Mouse (Mus musculus): Measurements from ENCODE around the gene Pabpn1l.
A peak's percentile ranks its signal among the peaks of the same experiment; 100 is the strongest.
"Not testable (repeated sequence)": the region's sequence is repeated elsewhere in the genome, so short reads cannot be mapped to it uniquely, and the experiment has no call there.

Gene Pabpn1l

GRCm38 (mm10) chr8:122646337-122646736 lies 23.8 kb upstream of the Pabpn1l start:
- DNase-seq: no peak

GRCm38 (mm10) chr8:122644175-122644954 lies 21.8 kb upstream of the Pabpn1l start:
- no peak for DNase-seq

- DNase-seq: no peak
These were observed 19.5 kb upstream of the Pabpn1l start for GRCm38 (mm10) chr8:122642071-122642470.

GRCm38 (mm10) chr8:122641406-122641805 lies 18.9 kb upstream of the Pabpn1l start:
- no peak for DNase-seq

DNA sequence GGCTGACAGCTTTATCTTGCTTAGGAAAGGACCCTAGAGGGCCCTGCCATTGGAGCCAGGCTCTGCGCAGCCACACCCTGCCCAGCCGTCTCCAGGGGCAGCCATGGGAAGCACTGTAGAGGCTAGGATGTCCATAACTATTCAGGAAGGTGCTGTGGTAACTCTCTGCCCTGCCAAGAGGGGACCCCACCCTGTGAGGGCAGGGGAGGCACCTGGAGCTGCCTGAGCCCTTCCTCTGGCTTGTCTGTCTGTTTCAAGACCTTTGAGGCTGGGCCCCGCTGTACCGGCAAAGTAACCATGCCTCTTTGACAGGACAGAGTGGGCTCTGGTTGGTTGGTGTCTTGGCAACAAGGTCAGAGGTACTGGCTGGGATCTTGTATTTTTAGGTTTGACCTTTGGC lies 18.3 kb upstream of the Pabpn1l start:
- DNase-seq: no peak

GRCm38 (mm10) chr8:122639521-122640248 lies 17.1 kb upstream of the Pabpn1l start:
- DNase-seq: no peak

GRCm38 (mm10) chr8:122638601-122639000 lies 16.1 kb upstream of the Pabpn1l start:
- no peak for DNase-seq

DNA sequence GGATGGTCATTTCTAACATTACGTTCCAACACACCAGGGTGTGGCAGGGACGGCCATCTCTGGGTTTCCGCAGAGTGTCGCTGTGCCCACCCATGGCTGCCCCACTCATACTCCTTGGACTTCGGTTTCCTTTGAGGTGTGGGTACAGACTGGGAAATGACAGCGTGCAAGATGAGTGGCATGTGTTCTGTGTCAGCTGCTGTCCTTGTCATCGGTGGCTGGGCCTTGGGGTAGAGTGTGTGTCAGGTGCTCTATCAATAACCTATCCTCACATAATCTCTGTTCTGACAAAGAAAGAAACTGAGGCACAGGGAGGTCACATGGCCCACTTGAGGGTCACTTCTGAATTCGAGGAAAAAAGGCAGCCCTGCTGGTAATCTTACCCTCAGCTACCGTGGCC lies 14.7 kb upstream of the Pabpn1l start:
- no peak for DNase-seq

DNA sequence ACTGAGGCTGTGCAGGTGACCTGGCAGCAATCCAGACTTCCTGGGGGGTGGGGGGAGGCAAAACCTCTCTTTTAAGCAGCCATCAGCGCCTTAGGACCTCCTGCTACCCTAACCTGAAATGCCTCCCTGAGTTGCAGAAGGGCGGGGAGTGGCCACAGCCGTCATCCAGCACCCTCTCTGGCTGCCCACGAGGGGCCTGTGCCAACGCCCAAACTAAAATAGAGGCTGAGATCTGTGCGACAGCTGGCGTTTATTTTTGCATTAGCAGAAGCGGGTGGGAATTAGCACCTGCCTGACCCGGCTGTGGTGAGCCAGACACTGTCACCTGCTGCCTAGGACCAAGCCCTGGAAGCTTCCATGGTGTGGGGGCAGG lies 14.2 kb upstream of the Pabpn1l start:
- no peak for DNase-seq

DNA sequence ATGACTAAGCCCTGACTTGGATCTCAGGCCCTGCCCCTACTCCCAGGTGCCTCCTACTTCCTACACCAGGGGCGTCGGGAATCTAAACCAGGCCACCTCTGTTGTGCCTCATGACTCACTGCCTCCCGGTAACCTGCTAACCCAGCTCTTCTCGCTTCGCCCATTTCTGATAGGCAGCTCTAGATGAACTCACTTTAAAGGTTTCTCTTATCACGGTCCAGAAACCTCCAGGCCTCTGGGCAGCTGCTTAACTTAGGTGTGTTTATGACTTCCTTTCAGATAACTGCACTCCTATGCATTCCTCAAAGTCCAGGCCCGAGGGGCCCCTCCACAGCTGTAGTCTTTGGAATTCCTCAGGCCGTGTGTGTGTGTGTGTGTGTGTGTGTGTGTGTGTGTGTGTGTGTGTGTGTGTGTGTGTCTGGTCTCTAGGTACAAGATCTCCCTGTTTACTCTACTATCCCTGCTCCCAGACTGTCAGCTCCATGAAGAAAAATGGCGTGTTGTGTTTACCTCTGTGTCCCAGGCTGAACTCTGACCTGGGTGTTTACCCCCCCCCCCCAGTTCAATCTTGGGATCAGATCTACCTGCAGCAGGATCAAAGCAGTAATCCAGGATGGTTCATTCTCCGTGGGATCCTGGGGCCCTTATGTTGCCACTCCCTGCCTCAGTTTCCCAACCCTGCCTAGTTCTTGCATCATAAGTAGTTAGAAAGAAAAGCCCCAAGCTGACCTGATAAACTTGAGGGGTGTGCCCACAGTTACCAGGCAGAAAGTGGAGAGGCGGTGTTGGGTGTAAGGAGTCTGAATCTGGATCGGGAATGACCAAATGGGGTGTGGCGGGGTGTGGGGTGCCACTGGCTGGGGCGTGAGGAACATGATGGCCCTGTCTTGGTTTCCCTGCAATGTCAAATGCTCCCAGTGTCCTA lies 13.6 kb upstream of the Pabpn1l start:
- no peak for DNase-seq

GRCm38 (mm10) chr8:122633205-122633604 lies 10.7 kb upstream of the Pabpn1l start:
- DNase-seq: no peak

- not testable (repeated sequence) for DNase-seq
These were observed 9.6 kb upstream of the Pabpn1l start for GRCm38 (mm10) chr8:122632134-122632533.

DNA sequence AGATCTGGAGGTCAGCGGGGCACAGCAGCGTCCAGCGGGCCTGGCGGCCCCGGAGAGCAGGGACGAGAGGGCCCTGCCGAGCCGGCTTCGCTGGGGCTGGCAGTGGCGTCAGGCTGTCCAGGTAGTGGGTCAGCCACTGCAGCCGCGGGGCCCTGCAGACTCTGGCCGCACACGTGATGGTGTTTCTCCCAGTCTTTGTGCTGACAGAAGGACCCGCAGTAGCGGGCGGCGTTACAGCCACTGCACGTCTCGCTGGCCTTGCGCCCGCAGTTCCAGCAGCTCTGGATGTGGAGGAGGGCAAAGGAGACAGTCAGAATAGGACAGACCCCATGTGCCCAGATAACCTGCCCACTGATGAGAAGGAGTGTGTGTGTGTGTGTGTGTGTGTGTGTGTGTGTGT lies 8.2 kb upstream of the Pabpn1l start:
- no peak for DNase-seq

DNA sequence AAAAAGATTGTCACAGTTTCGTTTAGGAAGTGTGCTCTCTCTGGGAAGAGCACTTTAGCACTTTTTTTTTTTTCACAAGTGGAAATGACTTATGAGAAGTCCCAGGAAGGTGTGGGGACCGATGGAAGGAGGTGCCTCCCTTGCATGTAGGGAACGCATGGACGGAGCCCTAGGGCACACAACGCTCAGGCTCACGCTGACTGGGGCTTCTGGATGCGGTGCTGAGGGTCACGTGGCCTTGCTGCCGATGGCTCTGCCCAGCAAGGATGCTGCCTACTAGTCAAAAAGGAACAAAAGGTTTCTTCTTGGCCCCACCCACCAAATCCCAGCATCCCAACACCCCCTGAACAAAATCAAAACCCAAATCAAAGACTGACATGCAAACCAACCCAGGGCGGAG lies 6.8 kb upstream of the Pabpn1l start:
- DNase-seq: no peak

GRCm38 (mm10) chr8:122626896-122627295 lies 4.4 kb upstream of the Pabpn1l start:
- no peak for DNase-seq

- no peak for DNase-seq
These were observed 3.3 kb upstream of the Pabpn1l start for GRCm38 (mm10) chr8:122625811-122626210.

GRCm38 (mm10) chr8:122624653-122625052 lies 2.1 kb upstream of the Pabpn1l start:
- DNase-seq: no peak

- no peak for DNase-seq
These were observed 1.5 kb upstream of the Pabpn1l start for GRCm38 (mm10) chr8:122623844-122624642.

DNA sequence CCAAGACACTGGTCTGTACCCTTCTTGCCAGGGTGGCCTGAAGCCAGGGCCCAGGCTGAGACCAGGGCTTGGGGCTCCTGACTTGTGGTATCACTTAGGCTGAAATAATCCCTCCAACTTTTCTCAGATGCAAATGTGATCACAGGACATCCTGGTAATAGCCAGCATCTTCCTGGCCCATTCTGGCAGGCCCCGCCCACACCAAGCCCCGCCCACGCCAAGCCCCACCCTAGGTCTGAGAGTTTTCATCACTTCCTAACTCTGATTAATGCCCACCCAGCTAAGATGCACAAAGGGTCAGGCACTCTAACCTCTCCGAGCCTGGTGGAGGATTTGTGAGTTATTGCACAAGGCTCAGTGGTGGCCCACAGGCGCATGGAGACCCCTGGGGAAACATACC lies 2.1 kb downstream of the Pabpn1l start:
- no peak for DNase-seq

DNA sequence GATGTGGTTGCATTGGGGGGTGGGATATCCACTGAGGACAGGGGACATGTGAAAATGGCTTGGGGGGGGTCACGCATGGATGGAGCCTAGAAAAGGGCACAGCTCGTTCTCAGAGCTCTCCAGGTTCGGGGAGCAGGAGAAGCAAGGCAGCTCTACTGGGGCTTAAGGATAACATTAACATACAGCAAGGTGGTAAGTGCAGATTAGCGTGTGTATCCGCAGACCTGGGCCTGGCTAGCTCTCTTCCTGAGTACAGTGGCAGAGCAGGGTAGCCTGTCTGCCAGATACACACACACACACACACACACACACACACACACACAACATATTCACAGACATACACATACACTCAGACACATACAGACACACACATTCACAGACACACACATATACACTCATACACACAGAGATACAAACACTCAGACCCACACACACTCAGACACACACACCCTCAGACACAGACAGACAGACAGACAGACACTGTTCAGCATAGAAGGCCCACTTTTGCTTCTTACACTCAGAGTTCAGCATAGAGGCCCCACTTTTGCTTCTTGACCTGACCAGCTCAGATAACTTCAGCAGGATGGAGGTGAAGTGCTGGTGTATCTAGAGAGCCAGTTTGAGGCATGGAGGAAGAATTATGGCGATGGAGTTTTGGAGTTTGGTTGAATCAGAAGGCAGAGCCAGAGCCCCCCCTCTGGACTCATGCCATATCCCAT lies 3.7 kb downstream of the Pabpn1l start:
- no peak for DNase-seq

DNA sequence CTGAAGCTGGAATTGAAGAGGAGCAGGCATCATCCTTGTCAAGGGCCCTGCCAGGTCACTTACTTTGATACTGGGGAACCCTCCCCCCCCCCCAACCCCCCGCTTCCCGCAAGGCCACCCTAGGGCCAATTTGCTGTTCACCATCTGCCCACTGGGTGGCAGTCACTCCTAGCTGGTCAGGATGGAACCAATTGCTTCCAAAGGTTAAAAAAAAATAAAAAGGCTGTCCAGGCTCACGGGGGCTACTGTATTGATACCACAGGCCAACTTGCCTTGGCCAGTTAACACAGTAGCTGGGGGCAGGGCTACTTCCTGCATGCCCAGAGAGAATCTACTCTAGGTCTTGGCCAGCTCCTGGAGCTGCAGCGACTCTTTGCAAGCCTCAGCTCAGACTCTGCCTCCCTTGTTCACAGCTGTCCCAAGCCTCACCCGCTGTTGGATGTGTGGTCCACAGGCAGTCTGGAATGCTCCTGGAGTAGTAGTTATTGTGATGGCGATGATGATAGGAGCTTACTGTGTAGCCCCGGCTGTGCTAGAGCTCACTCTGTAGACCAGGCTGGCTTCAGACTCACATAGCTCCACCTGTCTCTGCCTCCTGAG lies 4.5 kb downstream of the Pabpn1l start:
- peak; percentile 75 to 83 for DNase-seq
